Mouse (Mus musculus): Measurements from ENCODE around the gene Nbeal2.

The Nbeal2 gene

GRCm38 (mm10) chr9:110645219-110645618 lies 8.7 kb downstream of the Nbeal2 start:
- DNase-seq (ENCODE audit: low spot score): peak; percentile 38

GRCm38 (mm10) chr9:110644295-110644694 lies 9.7 kb downstream of the Nbeal2 start:
- no peak for DNase-seq (ENCODE audit: low spot score)

- no peak for DNase-seq (ENCODE audit: low spot score)
These were observed 10.2 kb downstream of the Nbeal2 start for GRCm38 (mm10) chr9:110643787-110644186.

GRCm38 (mm10) chr9:110642812-110643524 lies 11.0 kb downstream of the Nbeal2 start:
- DNase-seq (ENCODE audit: low spot score): no peak

- no peak for DNase-seq (ENCODE audit: low spot score)
These were observed 13.0 kb downstream of the Nbeal2 start for GRCm38 (mm10) chr9:110641006-110641405.

GRCm38 (mm10) chr9:110638611-110639021 lies 15.3 kb downstream of the Nbeal2 start:
- no peak for DNase-seq (ENCODE audit: low spot score)

GRCm38 (mm10) chr9:110635225-110635624 lies 18.7 kb downstream of the Nbeal2 start:
- DNase-seq (ENCODE audit: low spot score): peak; percentile 87

- no peak for DNase-seq (ENCODE audit: low spot score)
These were observed 20.1 kb downstream of the Nbeal2 start for GRCm38 (mm10) chr9:110633882-110634281.

- DNase-seq (ENCODE audit: low spot score): no peak
These were observed 21.3 kb downstream of the Nbeal2 start for GRCm38 (mm10) chr9:110632671-110633070.

- DNase-seq (ENCODE audit: low spot score): no peak
These were observed 22.2 kb downstream of the Nbeal2 start for GRCm38 (mm10) chr9:110631651-110632275.

GRCm38 (mm10) chr9:110631191-110631590 lies 22.8 kb downstream of the Nbeal2 start:
- no peak for DNase-seq (ENCODE audit: low spot score)

GRCm38 (mm10) chr9:110630171-110630570 lies 23.8 kb downstream of the Nbeal2 start:
- DNase-seq (ENCODE audit: low spot score): no peak

GRCm38 (mm10) chr9:110625350-110625908 lies 28.5 kb downstream of the Nbeal2 start:
- DNase-seq (ENCODE audit: low spot score): no peak

- DNase-seq (ENCODE audit: low spot score): peak; percentile 89
These were observed 29.4 kb downstream of the Nbeal2 start, which contains the start of gene Nradd for GRCm38 (mm10) chr9:110624361-110625166. Gene Nradd, minus strand, starts transcription at chr9:110624452.

GRCm38 (mm10) chr9:110623416-110624195 lies 30.4 kb downstream of the Nbeal2 start:
- DNase-seq (ENCODE audit: low spot score): no peak

- DNase-seq (ENCODE audit: low spot score): no peak
These were observed 31.2 kb downstream of the Nbeal2 start for GRCm38 (mm10) chr9:110622621-110623219.

- no peak for DNase-seq (ENCODE audit: low spot score)
These were observed 33.3 kb downstream of the Nbeal2 start for GRCm38 (mm10) chr9:110620685-110621084.

GRCm38 (mm10) chr9:110620180-110620579 lies 33.8 kb downstream of the Nbeal2 start:
- DNase-seq (ENCODE audit: low spot score): peak; percentile 77

- DNase-seq (ENCODE audit: low spot score): no peak
These were observed 36.9 kb downstream of the Nbeal2 start for GRCm38 (mm10) chr9:110617081-110617480.

- no peak for DNase-seq (ENCODE audit: low spot score)
These were observed 42.5 kb downstream of the Nbeal2 start for GRCm38 (mm10) chr9:110611471-110611870.

- no peak for DNase-seq (ENCODE audit: low spot score)
These were observed 70.4 kb downstream of the Nbeal2 start for GRCm38 (mm10) chr9:110583521-110583920.

All from lung, postnatal 25 days (tissue).